Mouse (Mus musculus) embryonic facial prominence, embryonic 14.5 days (tissue): ENCODE data around the gene Spem2. TPM values are rescaled to one million over a fixed set of nuclear protein-coding genes. Genes with fewer than 3 reads are reported as not detected.

Experiments
- ATAC-seq: fragments of 200-750 bp; cut with Nextera tagmentation; 2 replicates; pipeline ENCODE4 v1.8.0; 2017; ENCODE audit warnings: low read depth, moderate number of reproducible peaks, moderate TSS enrichment
- DNase-seq: peaks from one replicate; pipeline ENCODE4 v3.0.0-alpha.2; 2015; ENCODE audit warnings: low spot score
- H3K27ac ChIP-seq: fragments of 300-500 bp; sonication (generic); replicated peaks from 2 replicates; pipeline ENCODE4 v1.5.1; 2014; ENCODE audit warnings: low read depth, mild to moderate bottlenecking, low read length, moderate library complexity
- H3K27me3 ChIP-seq: fragments of 300-500 bp; sonication (generic); replicated peaks from 2 replicates; pipeline ENCODE4 v1.6.1; 2014; ENCODE audit warnings: low read length; ENCODE audit not compliant: control insufficient read depth, insufficient read depth
- H3K36me3 ChIP-seq: fragments of 300-500 bp; sonication (generic); 2 replicates; pipeline ENCODE4 v1.6.1; 2014; ENCODE audit warnings: low read length, mixed read lengths; ENCODE audit not compliant: control insufficient read depth, insufficient read depth
- H3K4me1 ChIP-seq: fragments of 300-500 bp; sonication (generic); 2 replicates; pipeline ENCODE4 v1.6.1; 2014; ENCODE audit warnings: antibody characterized with exemption, low read length; ENCODE audit not compliant: control insufficient read depth, insufficient read depth
- H3K4me2 ChIP-seq: fragments of 300-500 bp; sonication (generic); 2 replicates; pipeline ENCODE4 v1.6.1; 2014; ENCODE audit warnings: low read depth, mild to moderate bottlenecking, low read length, moderate library complexity, mixed read lengths
- H3K4me3 ChIP-seq: fragments of 300-500 bp; sonication (generic); 2 replicates; pipeline ENCODE4 v1.5.1; 2014; ENCODE audit warnings: low read depth, mild to moderate bottlenecking, low read length
- H3K9ac ChIP-seq: fragments of 300-500 bp; sonication (generic); 2 replicates; pipeline ENCODE4 v1.6.1; 2014; ENCODE audit warnings: low read depth, mild to moderate bottlenecking, low read length, moderate library complexity, mixed read lengths
- H3K9me3 ChIP-seq: fragments of 300-500 bp; sonication (generic); 2 replicates; pipeline ENCODE4 v1.6.1; 2016; ENCODE audit warnings: low read length; ENCODE audit not compliant: control insufficient read depth
- WGBS: fragments of 180-500 bp; shearing (Covaris S2); extraction: QIAGEN DNeasy Blood & Tissue Kit; methylation state at CpG from one replicate; pipeline ENCODE4 v1.1.7; 2014; 5-methylcytosine and 5-hydroxymethylcytosine counted together
- polyA plus RNA-seq: library from polyadenylated mRNA; unstranded; fragments of >200 nt; fragmentation: Nextera tagmentation; extraction: Ambion mirVana; gene quantifications from 2 replicates; pipeline ENCODE4 v1.2.1, GENCODE M21; 2014

The Spem2 gene
- polyA plus RNA-seq, 1 experiment from 2014 or later = not detected

GRCm38 (mm10) chr11:69774961-69775360 lies 43.3 kb downstream of the Spem2 start:
- Histone ChIP-seq H3K27me3 (no peaks in the 10 kb centered on the region), H3K4me2 (no peak overlapping the region), H3K4me3 (no peak overlapping the region), H3K36me3 (peaks cover 29% of the 10 kb centered on the region), H3K4me1 (no peaks in the 10 kb centered on the region; the same call in 1 of the 2 replicates), H3K9me3 (no peaks in the 10 kb centered on the region), H3K9ac (no peak overlapping the region), H3K27ac (no peak overlapping the region)
- 49% methylated on average over 5 of the region's 5 CpGs for WGBS
- no peak for DNase-seq
- no peak for ATAC-seq

GRCm38 (mm10) chr11:69767625-69767909 lies 50.7 kb downstream of the Spem2 start:
- 0 out of 2 replicates have a peak overlapping the region, but pooled peaks have one; percentile 93 for H3K27ac ChIP-seq
- 58% methylated on average over 4 of the region's 4 CpGs for WGBS
- ATAC-seq = no peak

GRCm38 (mm10) chr11:69766872-69767624 lies 51.2 kb downstream of the Spem2 start:
- peak overlapping the region; percentile 93; the same call in 1 of the 2 replicates for H3K27ac ChIP-seq
- 51% methylated on average over 13 of the region's 13 CpGs for WGBS
- peak overlapping the region; percentile 92 for H3K4me3 ChIP-seq
- DNase-seq = no peak
- H3K4me1 ChIP-seq = no peaks in the 10 kb centered on the region
- H3K27me3 ChIP-seq = no peaks in the 10 kb centered on the region
- peak overlapping the region; percentile 68 for H3K4me2 ChIP-seq
- no peaks in the 10 kb centered on the region for H3K36me3 ChIP-seq
- H3K9ac ChIP-seq = peak overlapping the region; percentile 98
- ATAC-seq = no peak
- H3K9me3 ChIP-seq = no peaks in the 10 kb centered on the region

More at GRCm38 (mm10) chr11:69767625-69767909, 50.7 kb downstream of the Spem2 start:
- DNase-seq = no peak
- no peaks in the 10 kb centered on the region for H3K9me3 ChIP-seq
- no peak overlapping the region for H3K9ac ChIP-seq
- H3K4me2 ChIP-seq = peak overlapping the region; percentile 68; the same call in 1 of the 2 replicates
- no peak overlapping the region for H3K4me3 ChIP-seq
- H3K36me3 ChIP-seq = no peaks in the 10 kb centered on the region
- no peaks in the 10 kb centered on the region for H3K27me3 ChIP-seq
- H3K4me1 ChIP-seq = no peaks in the 10 kb centered on the region

Other genes starting within 250 kb of the Spem2 start
- 18.4 and 19.8 TPM in 2 replicates for gene Wrap53, start 238.2 kb downstream of the Spem2 start, polyA plus RNA-seq
- gene Trp53, start 238.1 kb downstream of the Spem2 start, polyA plus RNA-seq = 111 and 133 TPM in 2 replicates
- 15.6 and 17.7 TPM in 2 replicates for gene Atp1b2, start 212.5 kb downstream of the Spem2 start, polyA plus RNA-seq
- not detected in 2 replicates for gene Shbg, start 200.6 kb downstream of the Spem2 start, polyA plus RNA-seq
- 15.6 and 16.6 TPM in 2 replicates for gene Sat2, start 196.4 kb downstream of the Spem2 start, polyA plus RNA-seq
- gene Fxr2, start 185.5 kb downstream of the Spem2 start, polyA plus RNA-seq = 25.4 and 26.3 TPM in 2 replicates
- 1.7 and 2.9 TPM in 2 replicates for gene Sox15, start 163.2 kb downstream of the Spem2 start, polyA plus RNA-seq
- 29.1 and 33.6 TPM in 2 replicates for gene Mpdu1, start 155.8 kb downstream of the Spem2 start, polyA plus RNA-seq
- 22.0 and 25.5 TPM in 2 replicates for gene Cd68, start 152.3 kb downstream of the Spem2 start, polyA plus RNA-seq
- gene Eif4a1, start 146.0 kb downstream of the Spem2 start, polyA plus RNA-seq = 525 and 575 TPM in 2 replicates
- 73.6 and 88.4 TPM in 2 replicates for gene Senp3, start 136.4 kb downstream of the Spem2 start, polyA plus RNA-seq
- 0.37 and 0.49 TPM in 2 replicates for gene Tnfsf13, start 132.7 kb downstream of the Spem2 start, polyA plus RNA-seq
- 13.0 and 16.6 TPM in 2 replicates for gene Tnfsf12, start 122.6 kb downstream of the Spem2 start, polyA plus RNA-seq
- gene Tnfsfm13, start 122.4 kb downstream of the Spem2 start, polyA plus RNA-seq = 6.0 and 6.6 TPM in 2 replicates
- 39.3 and 39.7 TPM in 2 replicates for gene Polr2a, start 59.8 kb downstream of the Spem2 start, polyA plus RNA-seq
- 0.12 TPM in 1 of 2 replicates, not detected in the other for gene Slc35g3, start 56.5 kb downstream of the Spem2 start, polyA plus RNA-seq
- gene Zbtb4, start 52.6 kb downstream of the Spem2 start, polyA plus RNA-seq = 3.5 and 3.9 TPM in 2 replicates
- gene Chrnb1, start 22.5 kb downstream of the Spem2 start, polyA plus RNA-seq = 28.4 and 29.4 TPM in 2 replicates
- 2.3 and 3.3 TPM in 2 replicates for gene Fgf11, start 16.6 kb downstream of the Spem2 start, polyA plus RNA-seq
- 4.1 and 4.3 TPM in 2 replicates for gene Tmem102, start 12.8 kb downstream of the Spem2 start, polyA plus RNA-seq
- gene Gm39566, start 3.2 kb downstream of the Spem2 start, polyA plus RNA-seq = not detected in 2 replicates
- 0.26 TPM in 1 of 2 replicates, not detected in the other for gene Spem1, start 3.7 kb upstream of the Spem2 start, polyA plus RNA-seq
- gene Nlgn2, start 19.3 kb upstream of the Spem2 start, polyA plus RNA-seq = 8.3 and 10.6 TPM in 2 replicates
- 379 and 388 TPM in 2 replicates for gene Tmem256, start 20.0 kb upstream of the Spem2 start, polyA plus RNA-seq
- 102 and 121 TPM in 2 replicates for gene Plscr3, start 27.9 kb upstream of the Spem2 start, polyA plus RNA-seq
- gene Tnk1, start 40.3 kb upstream of the Spem2 start, polyA plus RNA-seq = 3.2 and 3.7 TPM in 2 replicates
- gene Tmem95, start 59.6 kb upstream of the Spem2 start, polyA plus RNA-seq = not detected in 2 replicates
- 5.9 and 7.2 TPM in 2 replicates for gene Kctd11, start 62.9 kb upstream of the Spem2 start, polyA plus RNA-seq
- 1.5 and 2.1 TPM in 2 replicates for gene Acap1, start 77.1 kb upstream of the Spem2 start, polyA plus RNA-seq
- gene 2810408A11Rik, start 82.5 kb upstream of the Spem2 start, polyA plus RNA-seq = 5.7 and 8.3 TPM in 2 replicates
- 10.1 and 10.3 TPM in 2 replicates for gene Neurl4, start 82.6 kb upstream of the Spem2 start, polyA plus RNA-seq
- 55.0 and 57.2 TPM in 2 replicates for gene Gps2, start 95.4 kb upstream of the Spem2 start, polyA plus RNA-seq
- 1,503 and 1,606 TPM in 2 replicates for gene Eif5a, start 103.5 kb upstream of the Spem2 start, polyA plus RNA-seq
- gene Ybx2, start 117.3 kb upstream of the Spem2 start, polyA plus RNA-seq = 2.9 and 4.2 TPM in 2 replicates
- gene Slc2a4, start 129.7 kb upstream of the Spem2 start, polyA plus RNA-seq = 16.9 and 20.8 TPM in 2 replicates
- 22.3 and 23.7 TPM in 2 replicates for gene Cldn7, start 146.3 kb upstream of the Spem2 start, polyA plus RNA-seq
- gene Ctdnep1, start 162.7 kb upstream of the Spem2 start, polyA plus RNA-seq = 37.4 and 39.2 TPM in 2 replicates
- gene Elp5, start 164.1 kb upstream of the Spem2 start, polyA plus RNA-seq = 109 and 116 TPM in 2 replicates
- gene Gabarap, start 172.7 kb upstream of the Spem2 start, polyA plus RNA-seq = 577 and 590 TPM in 2 replicates
- 47.0 and 49.3 TPM in 2 replicates for gene Phf23, start 177.3 kb upstream of the Spem2 start, polyA plus RNA-seq
- gene Dvl2, start 182.1 kb upstream of the Spem2 start, polyA plus RNA-seq = 30.8 and 36.2 TPM in 2 replicates
- 90.0 and 95.5 TPM in 2 replicates for gene Acadvl, start 196.9 kb upstream of the Spem2 start, polyA plus RNA-seq
- gene Dlg4, start 198.5 kb upstream of the Spem2 start, polyA plus RNA-seq = 7.3 and 8.4 TPM in 2 replicates
- 2.0 and 2.2 TPM in 2 replicates for gene Asgr1, start 235.6 kb upstream of the Spem2 start, polyA plus RNA-seq